Mouse (Mus musculus) CH12.LX (cell line): Measurements from ENCODE around the gene Usp25. TPM values are rescaled to one million over a fixed set of nuclear protein-coding genes. Genes with fewer than 3 reads are reported as not detected.

Source experiments
- DNase-seq: peaks from one replicate; pipeline ENCODE4 v3.0.0-alpha.2; 2013; ENCODE audit errors: extremely low read depth
- H3K27ac ChIP-seq: 2 replicates; pipeline ENCODE4 v1.5.1; 2012; ENCODE audit warnings: low read depth, mild to moderate bottlenecking, control low read depth, moderate library complexity; ENCODE audit not compliant: insufficient read depth
- H3K27me3 ChIP-seq: replicated peaks from 2 replicates; pipeline ENCODE3; 2012; ENCODE audit warnings: inconsistent platforms
- H3K36me3 ChIP-seq, 2 experiments: replicated peaks in 1 of 2; 2 replicates each; pipeline versions ENCODE3 to v1.6.1; 2012; ENCODE audit warnings: inconsistent platforms in 1 of 2, low read length in 1 of 2, mild to moderate bottlenecking in 1 of 2, mixed read lengths in 1 of 2, moderate library complexity in 1 of 2; ENCODE audit not compliant: control insufficient read depth in 1 of 2, insufficient read depth in 1 of 2
- H3K4me1 ChIP-seq, 2 experiments: 2 replicates each; pipeline ENCODE4 v1.6.1; 2012; ENCODE audit warnings: inconsistent platforms in 1 of 2, moderate library complexity in 1 of 2; ENCODE audit not compliant: insufficient read depth in 2 of 2, control insufficient read depth in 1 of 2
- H3K4me2 ChIP-seq: 2 replicates; pipeline ENCODE4 v1.6.1; 2012; ENCODE audit warnings: low read depth, mild to moderate bottlenecking, control low read depth; ENCODE audit not compliant: poor library complexity, insufficient read depth, severe bottlenecking
- H3K4me3 ChIP-seq, 3 experiments: fragments of 150-350 bp in 1 of 3; sonication (generic) in 1 of 3; replicated peaks in 1 of 3; 2 replicates each; pipeline versions ENCODE3 to v1.5.1; 2011 to 2012; ENCODE audit warnings: low read depth in 2 of 3, low read length in 2 of 3, mild to moderate bottlenecking in 2 of 3, moderate library complexity in 2 of 3, control low read depth in 1 of 3, improper control_type of control experiment in 1 of 3, inconsistent platforms in 1 of 3, mixed read lengths in 1 of 3; ENCODE audit not compliant: poor library complexity in 1 of 3
- H3K79me2 ChIP-seq: replicated peaks from 2 replicates; pipeline ENCODE4 v1.6.1; 2012; ENCODE audit warnings: mild to moderate bottlenecking, moderate library complexity; ENCODE audit not compliant: control insufficient read depth, poor library complexity, insufficient read depth, severe bottlenecking; ENCODE audit errors: extremely low read depth
- H3K9ac ChIP-seq: 2 replicates; pipeline ENCODE4 v1.6.1; 2012; ENCODE audit warnings: low read depth, mild to moderate bottlenecking, control low read depth, moderate library complexity; ENCODE audit not compliant: insufficient read depth
- H3K9me3 ChIP-seq: replicated peaks from 2 replicates; pipeline ENCODE3; 2012; ENCODE audit warnings: low read length, inconsistent platforms, mixed read lengths
- BHLHE40 ChIP-seq: IDR thresholded peaks from 2 replicates; pipeline ENCODE4 v1.6.1; 2011; ENCODE audit warnings: mild to moderate bottlenecking, low read depth, low read length, improper control_type of control experiment
- CHD2 ChIP-seq: IDR thresholded peaks from 2 replicates; pipeline ENCODE4 v1.6.1; 2011; ENCODE audit warnings: low read length, improper control_type of control experiment
- GABPA ChIP-seq: IDR thresholded peaks from 2 replicates; pipeline ENCODE4 v1.6.1; 2012; ENCODE audit warnings: low read depth, low read length, improper control_type of control experiment, inconsistent platforms; ENCODE audit not compliant: insufficient replicate concordance
- JUND ChIP-seq: conservative IDR thresholded peaks from 2 replicates; pipeline ENCODE4 v1.6.1; 2011; ENCODE audit warnings: low read depth, low read length, improper control_type of control experiment
- MAFK ChIP-seq: IDR thresholded peaks from 2 replicates; pipeline ENCODE4 v1.6.1; 2011; ENCODE audit warnings: low read length, improper control_type of control experiment; ENCODE audit not compliant: insufficient replicate concordance
- MAZ ChIP-seq: IDR thresholded peaks from 2 replicates; pipeline ENCODE4 v1.6.1; 2012; ENCODE audit warnings: low read depth, mild to moderate bottlenecking, inconsistent platforms, low read length, improper control_type of control experiment, moderate library complexity
- POLR2AphosphoS2 ChIP-seq: IDR thresholded peaks from 2 replicates; pipeline ENCODE4 v1.6.1; 2011; ENCODE audit warnings: low read depth, low read length, improper control_type of control experiment
- RCOR1 ChIP-seq: conservative IDR thresholded peaks from 2 replicates; pipeline ENCODE4 v1.6.1; 2012; ENCODE audit warnings: low read depth, mild to moderate bottlenecking, inconsistent platforms, low read length, improper control_type of control experiment
- SMC3 ChIP-seq: IDR thresholded peaks from 2 replicates; pipeline ENCODE4 v1.6.1; 2011; ENCODE audit warnings: low read depth, low read length, improper control_type of control experiment
- USF1 ChIP-seq: IDR thresholded peaks from 2 replicates; pipeline ENCODE4 v1.6.1; 2014; ENCODE audit warnings: low read depth, mild to moderate bottlenecking, inconsistent platforms, low read length, improper control_type of control experiment
- ZNF384 ChIP-seq: IDR thresholded peaks from 2 replicates; pipeline ENCODE4 v1.6.1; 2012; ENCODE audit warnings: low read depth, low read length, improper control_type of control experiment, inconsistent platforms
- dilution Hi-C: fragments of 300-500 bp; cut with MboI; formaldehyde crosslinking; loops from 2 replicates; pipeline ENCODE4 v1.14.3; 2020; ENCODE audit warnings: low sequenced_read_pairs; ENCODE audit not compliant: extremely low pct_unique_long_range_greater_than_20kb, extremely low pct_ligation_motif_present
- in situ Hi-C: fragments of 300-500 bp; cut with MboI; formaldehyde crosslinking; loops from 3 replicates; pipeline ENCODE4 v1.14.3; 2019; ENCODE audit warnings: low sequenced_read_pairs, low pct_ligation_motif_present, low pct_unique_long_range_greater_than_20kb, mixed read lengths
- polyA plus RNA-seq: library from polyadenylated mRNA; unstranded; fragments of >175 nt; gene quantifications from 2 replicates; pipeline ENCODE4 v1.2.1, GENCODE M21; 2012; ENCODE audit warnings: low read depth; ENCODE audit not compliant: insufficient read length
- total RNA-seq, 2 experiments: library from RNA; depleted of rRNA; stranded (reverse); fragments of 300-350 nt in 1 of 2; fragments of >200 nt in 1 of 2; gene quantifications; 2 replicates each; pipeline ENCODE4 v1.2.3; 2012 to 2014

Usp25 gene
- total and polyA plus RNA-seq, 3 experiments = 30.5 to 42.1 (median 32.5) TPM

- peaks cover 7 to 32% of the 10 kb centered on the region in 2 experiments for H3K4me1 ChIP-seq
Observed at GRCm38 (mm10) chr16:77017931-77018330, 4.4 kb downstream of the Usp25 start.

GRCm38 (mm10) chr16:77020190-77020589, 6.7 kb downstream of the Usp25 start:
- no peak overlapping the region for H3K4me2 ChIP-seq
- H3K9me3 ChIP-seq = no peaks in the 10 kb centered on the region
- H3K36me3 ChIP-seq = peaks cover 2 to 20% of the 10 kb centered on the region in 2 experiments
- H3K27ac ChIP-seq = no peak overlapping the region
- in situ Hi-C loops (loop anchor here (25.0 kb wide), 1 partner anchor 1258 kb away; the partner anchor contains the start of gene Hspa13), dilution Hi-C loops (no loop called here)
- H3K9ac ChIP-seq = no peak overlapping the region
- H3K27me3 ChIP-seq = no peaks in the 10 kb centered on the region
- TF ChIP-seq BHLHE40 = no peak
- H3K4me1 ChIP-seq = peaks cover 7 to 28% of the 10 kb centered on the region in 2 experiments
- DNase-seq = no peak
- peaks cover 33% of the 10 kb centered on the region for H3K79me2 ChIP-seq
- H3K4me3 ChIP-seq = no peak overlapping the region

More at GRCm38 (mm10) chr16:77017931-77018330, 4.4 kb downstream of the Usp25 start:
- no peak overlapping the region for H3K4me2 ChIP-seq
- no peaks in the 10 kb centered on the region for H3K9me3 ChIP-seq
- TF ChIP-seq RCOR1 (no peak), ZNF384 (no peak), CHD2 (no peak)
- no peak for DNase-seq
- dilution Hi-C loops = no loop called here
- no peak overlapping the region for H3K9ac ChIP-seq
- no peak overlapping the region for H3K27ac ChIP-seq
- H3K4me3 ChIP-seq = no peak overlapping the region
- in situ Hi-C loops = loop anchor here (25.0 kb wide), 1 partner anchor 1256 kb away; the partner anchor contains the start of gene Hspa13
- H3K36me3 ChIP-seq = peaks cover 0 to 7% of the 10 kb centered on the region in 2 experiments
- H3K27me3 ChIP-seq = no peaks in the 10 kb centered on the region
- peaks cover 37% of the 10 kb centered on the region for H3K79me2 ChIP-seq

GRCm38 (mm10) chr16:77023627-77024379, 10.3 kb downstream of the Usp25 start:
- H3K9me3 ChIP-seq = no peaks in the 10 kb centered on the region
- no peak overlapping the region for H3K27ac ChIP-seq
- H3K9ac ChIP-seq = no peak overlapping the region
- H3K4me2 ChIP-seq = no peak overlapping the region
- DNase-seq = no peak
- no peak overlapping the region for H3K4me3 ChIP-seq
- H3K27me3 ChIP-seq = no peaks in the 10 kb centered on the region
- peaks cover 2 to 39% of the 10 kb centered on the region in 2 experiments for H3K36me3 ChIP-seq
- dilution Hi-C loops = no loop called here
- TF ChIP-seq JUND = no peak
- TF ChIP-seq SMC3 = no peak
- TF ChIP-seq CHD2 = no peak
- TF ChIP-seq POLR2AphosphoS2 = no peak
- no peak for TF ChIP-seq USF1
- no peak for TF ChIP-seq ZNF384
- TF ChIP-seq MAFK = no peak
- TF ChIP-seq MAZ = no peak
- TF ChIP-seq GABPA = no peak
- in situ Hi-C loops = loop anchor here (25.0 kb wide), 1 partner anchor 1262 kb away; the partner anchor contains the start of gene Hspa13
- peaks cover 17% of the 10 kb centered on the region for H3K79me2 ChIP-seq
- peaks cover 4 to 9% of the 10 kb centered on the region in 2 experiments; a peak in 3 of 4 replicates for H3K4me1 ChIP-seq
